Mouse (Mus musculus) large intestine, adult 2 months (tissue): ENCODE data around the gene Rtbdn. TPM values are rescaled to one million over a fixed set of nuclear protein-coding genes. Genes with fewer than 3 reads are reported as not detected.

Experiments
- DNase-seq: peaks from one replicate; pipeline ENCODE4 v3.0.0-alpha.2; 2012; ENCODE audit warnings: low read depth, low spot score
- WGBS: fragments of 180-500 bp; shearing (Covaris S2); methylation state at CpG from one replicate; pipeline ENCODE4 v1.1.7; 2018; 5-methylcytosine and 5-hydroxymethylcytosine counted together
- polyA plus RNA-seq: library from polyadenylated mRNA; depleted of rRNA; stranded (reverse); fragments of >200 nt; gene quantifications from 2 replicates; pipeline ENCODE4 v1.2.3, GENCODE M21; 2012

The Rtbdn gene
- polyA plus RNA-seq, 1 experiment: not detected

- 62% methylated on average over 20 of the region's 20 CpGs for WGBS
- no peak for DNase-seq
These were observed 29.0 kb upstream of the Rtbdn start for GRCm38 (mm10) chr8:84917781-84918180.

- DNase-seq: no peak
- WGBS: 94% methylated on average over 15 of the region's 15 CpGs
These were observed 28.1 kb upstream of the Rtbdn start for GRCm38 (mm10) chr8:84918646-84919045.

- no peak for DNase-seq
- WGBS: 71% methylated on average over 2 of the region's 2 CpGs
These were observed 25.2 kb upstream of the Rtbdn start for GRCm38 (mm10) chr8:84921596-84921995.

- WGBS: 57% methylated on average over 7 of the region's 7 CpGs
- no peak for DNase-seq
These were observed 21.2 kb upstream of the Rtbdn start for GRCm38 (mm10) chr8:84925557-84925956.

- 84% methylated on average over 1 of the region's 1 CpGs for WGBS
- no peak for DNase-seq
These were observed 19.3 kb upstream of the Rtbdn start for GRCm38 (mm10) chr8:84927513-84927912.

GRCm38 (mm10) chr8:84928456-84929306 lies 18.1 kb upstream of the Rtbdn start:
- DNase-seq: no peak
- 5% methylated on average over 51 of the region's 52 CpGs for WGBS

GRCm38 (mm10) chr8:84930582-84930981 lies 16.2 kb upstream of the Rtbdn start:
- WGBS: 84% methylated on average over 13 of the region's 13 CpGs
- no peak for DNase-seq

- 72% methylated on average over 16 of the region's 16 CpGs for WGBS
- DNase-seq: no peak
These were observed 12.8 kb upstream of the Rtbdn start for GRCm38 (mm10) chr8:84933767-84934559.

- no peak for DNase-seq
- 3% methylated on average over 15 of the region's 15 CpGs for WGBS
These were observed 11.9 kb upstream of the Rtbdn start for GRCm38 (mm10) chr8:84934860-84935259.

GRCm38 (mm10) chr8:84935489-84935888 lies 11.3 kb upstream of the Rtbdn start:
- WGBS: 6% methylated on average over 14 of the region's 14 CpGs

GRCm38 (mm10) chr8:84936041-84936961 lies 10.5 kb upstream of the Rtbdn start:
- no peak for DNase-seq
- 24% methylated on average over 23 of the region's 23 CpGs for WGBS

More at GRCm38 (mm10) chr8:84935489-84935888, 11.3 kb upstream of the Rtbdn start:
- no peak for DNase-seq

- 2% methylated on average over 50 of the region's 50 CpGs for WGBS
- no peak for DNase-seq
These were observed 9.7 kb upstream of the Rtbdn start, which contains the start of gene Mast1 for GRCm38 (mm10) chr8:84936962-84937546. Gene Mast1, minus strand, starts transcription at chr8:84937359.

- WGBS: 56% methylated on average over 13 of the region's 13 CpGs
- no peak for DNase-seq
These were observed 8.9 kb upstream of the Rtbdn start for GRCm38 (mm10) chr8:84937620-84938485.

GRCm38 (mm10) chr8:84943699-84944098 lies 3.1 kb upstream of the Rtbdn start:
- 22% methylated on average over 4 of the region's 4 CpGs for WGBS
- DNase-seq: no peak

GRCm38 (mm10) chr8:84944478-84945160 lies 2.2 kb upstream of the Rtbdn start:
- WGBS: 3% methylated on average over 26 of the region's 26 CpGs
- no peak for DNase-seq

GRCm38 (mm10) chr8:84945235-84945632 lies 1.6 kb upstream of the Rtbdn start:
- DNase-seq: no peak
- WGBS: 10% methylated on average over 11 of the region's 11 CpGs

GRCm38 (mm10) chr8:84945633-84946527 lies 911 bp upstream of the Rtbdn start:
- WGBS: under 1% methylated on average over 58 of the region's 67 CpGs
- no peak for DNase-seq
